Mouse (Mus musculus): ENCODE results near the gene Zfp184. TPM values are rescaled to one million over a fixed set of nuclear protein-coding genes. Genes with fewer than 3 reads are reported as not detected.

Gene Zfp184
- 5.3 and 6.1 TPM in 2 replicates for polyA plus RNA-seq (2015; fragmentation: Nextera tagmentation; extraction: Ambion mirVana)

DNA sequence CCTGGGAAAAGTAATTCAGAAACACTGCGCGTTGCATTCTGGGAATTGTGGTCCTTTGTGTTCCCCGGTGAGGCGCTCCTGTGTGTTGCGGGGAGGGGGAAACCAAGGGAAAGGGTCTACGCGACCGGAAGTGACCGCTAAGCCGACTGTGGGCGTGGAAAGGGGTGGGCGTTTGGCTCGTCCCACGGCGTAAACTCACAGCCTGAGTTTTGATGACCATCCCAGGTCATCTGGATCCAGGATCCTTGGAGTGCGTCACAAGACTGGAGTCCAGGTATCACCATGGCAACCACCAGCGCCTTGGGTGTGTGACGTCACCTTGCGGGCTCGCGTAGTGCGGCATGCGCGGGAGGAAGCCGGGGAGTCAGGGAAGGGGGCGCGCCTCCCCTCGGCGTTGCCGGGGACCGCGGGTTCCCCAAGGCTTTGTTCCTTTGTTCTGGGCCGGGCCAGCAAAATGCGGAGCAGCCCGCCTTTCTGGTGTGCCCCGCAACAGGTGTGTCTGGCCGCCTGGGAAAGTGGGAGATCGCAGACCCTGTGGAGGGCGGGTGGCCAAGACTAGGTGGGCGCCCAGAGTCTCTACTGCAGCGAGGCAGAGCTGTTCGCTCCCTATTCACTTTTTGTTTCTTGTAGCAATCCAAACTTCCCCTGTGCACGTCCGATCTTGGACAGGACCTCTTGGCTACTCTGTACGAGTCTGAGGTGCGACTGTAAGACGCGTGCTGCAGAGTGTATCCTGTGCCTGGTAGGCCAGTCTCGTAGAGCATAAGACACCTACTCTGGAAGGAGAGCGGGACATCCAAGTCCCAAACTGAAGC, at the start of gene Zfp184:
Zfp184 (plus strand) TSS at position 169 of the 815 bp plus-strand sequence.

DNA sequence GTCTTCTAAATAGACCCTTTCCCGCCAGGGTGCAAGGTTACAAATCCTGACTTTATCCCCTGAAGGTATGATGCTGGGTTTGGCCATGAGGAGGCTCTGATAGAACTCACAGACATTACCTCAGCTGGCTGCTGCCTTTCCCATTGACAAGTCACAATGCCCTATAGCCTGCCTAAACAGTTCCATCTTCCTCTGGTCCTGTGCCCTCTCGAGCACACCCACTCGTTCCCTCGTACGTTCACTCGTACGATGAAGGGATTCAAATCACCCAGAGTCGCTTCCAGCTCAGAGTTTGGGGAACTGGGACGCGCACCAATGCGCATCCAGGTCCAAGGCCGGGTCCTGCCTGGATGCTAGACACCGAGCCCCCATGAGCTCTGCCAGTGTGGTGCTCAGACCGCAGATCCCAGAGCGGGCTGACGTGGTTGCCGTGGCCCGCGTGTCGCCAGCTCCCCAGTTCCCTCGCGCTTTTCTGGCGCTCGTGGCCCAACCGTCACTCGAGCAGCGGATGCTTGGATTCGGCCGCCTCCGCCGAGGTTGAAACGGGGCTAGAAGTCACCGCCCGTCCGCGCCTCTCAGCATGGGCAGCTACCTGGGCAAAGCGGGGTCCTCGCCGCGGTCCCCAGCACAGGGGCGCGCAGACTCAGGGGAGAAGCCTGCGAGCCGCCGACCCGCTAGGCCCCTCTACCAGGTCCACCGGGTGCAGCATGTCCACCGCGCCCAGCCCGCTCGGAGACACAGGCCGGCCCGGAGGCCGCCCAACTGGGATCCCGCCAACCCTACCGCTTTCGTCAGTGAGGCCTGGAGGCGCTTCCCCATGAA, 36.3 kb downstream of the Zfp184 start, which contains the start of gene Pom121l2:
Pom121l2 (plus strand) TSS at position 214 of the 822 bp plus-strand sequence.

DNA sequence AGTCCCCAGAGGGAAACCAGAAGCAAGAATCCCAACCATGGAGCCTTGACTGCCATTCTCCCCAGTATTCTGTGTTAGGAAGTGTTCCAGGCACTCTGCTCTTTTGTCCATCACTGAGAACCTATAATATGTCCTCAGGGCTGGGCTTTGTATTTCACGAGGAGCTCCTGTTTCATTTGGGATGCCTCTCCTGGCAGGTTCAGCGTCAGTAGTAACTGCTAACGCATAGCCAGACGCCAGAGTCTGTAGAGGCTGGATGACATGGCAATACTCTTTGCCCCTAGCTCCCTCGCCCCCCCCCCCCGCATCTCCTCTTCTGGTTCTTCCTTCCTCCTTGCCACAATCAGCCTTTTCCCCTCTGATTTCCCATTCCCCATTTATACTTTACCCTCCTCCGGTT, 64.7 kb downstream of the Zfp184 start, which contains the start of gene Prss16:
Prss16 (minus strand) TSS at position 101 of the 400 bp plus-strand sequence.

MicroRNA genes within 50 kb of the gene (microRNA counts, 519-probe panel; counts per million panel counts)
- microRNA mmu-miR-1983: 5,733 counts per million, percentile 79 among the panel's probes with 10 or more counts

Small RNA genes within 50 kb of the gene (microRNA-seq; reads per million reads assigned to microRNA genes)
- gene Gm44456 (not detected), gene Mir1983 (2,519 reads per million, percentile 85 among the genes with 10 or more reads in this experiment)

Other genes starting within 250 kb of the Zfp184 start
- gene Olfr1359, start 247.0 kb upstream of the Zfp184 start, polyA plus RNA-seq (2015; fragmentation: Nextera tagmentation; extraction: Ambion mirVana): not detected in 2 replicates
- gene Hist1h2bl, start 229.0 kb upstream of the Zfp184 start, polyA plus RNA-seq (2015; fragmentation: Nextera tagmentation; extraction: Ambion mirVana): not detected in 2 replicates
- 2.3 and 6.6 TPM in 2 replicates for gene Hist1h2ai, start 228.7 kb upstream of the Zfp184 start, polyA plus RNA-seq (2015; fragmentation: Nextera tagmentation; extraction: Ambion mirVana)
- 0.86 TPM in 1 of 2 replicates, not detected in the other for gene Hist1h3h, start 227.4 kb upstream of the Zfp184 start, polyA plus RNA-seq (2015; fragmentation: Nextera tagmentation; extraction: Ambion mirVana)
- 0.49 TPM in 1 of 2 replicates, not detected in the other for gene Hist1h2bm, start 223.1 kb upstream of the Zfp184 start, polyA plus RNA-seq (2015; fragmentation: Nextera tagmentation; extraction: Ambion mirVana)
- 0.21 TPM in 1 of 2 replicates, not detected in the other for gene Hist1h4j, start 210.0 kb upstream of the Zfp184 start, polyA plus RNA-seq (2015; fragmentation: Nextera tagmentation; extraction: Ambion mirVana)
- gene Hist1h4k, start 194.6 kb upstream of the Zfp184 start, polyA plus RNA-seq (2015; fragmentation: Nextera tagmentation; extraction: Ambion mirVana): 1.3 and 1.8 TPM in 2 replicates
- gene Hist1h2ak, start 191.3 kb upstream of the Zfp184 start, polyA plus RNA-seq (2015; fragmentation: Nextera tagmentation; extraction: Ambion mirVana): 3.2 and 4.2 TPM in 2 replicates
- 0.58 TPM in 1 of 2 replicates, not detected in the other for gene Hist1h2bn, start 191.0 kb upstream of the Zfp184 start, polyA plus RNA-seq (2015; fragmentation: Nextera tagmentation; extraction: Ambion mirVana)
- gene Hist1h1b, start 164.5 kb upstream of the Zfp184 start, polyA plus RNA-seq (2015; fragmentation: Nextera tagmentation; extraction: Ambion mirVana): 2.4 and 2.9 TPM in 2 replicates
- gene Hist1h3i, start 161.7 kb upstream of the Zfp184 start, polyA plus RNA-seq (2015; fragmentation: Nextera tagmentation; extraction: Ambion mirVana): 12.2 and 12.5 TPM in 2 replicates
- 2.3 and 3.8 TPM in 2 replicates for gene Hist1h2an, start 157.9 kb upstream of the Zfp184 start, polyA plus RNA-seq (2015; fragmentation: Nextera tagmentation; extraction: Ambion mirVana)
- 0.71 TPM in 1 of 2 replicates, not detected in the other for gene Hist1h2bp, start 157.6 kb upstream of the Zfp184 start, polyA plus RNA-seq (2015; fragmentation: Nextera tagmentation; extraction: Ambion mirVana)
- gene Hist1h2bq, start 134.9 kb upstream of the Zfp184 start, polyA plus RNA-seq (2015; fragmentation: Nextera tagmentation; extraction: Ambion mirVana): 1.8 and 3.8 TPM in 2 replicates
- gene Hist1h2ao, start 134.6 kb upstream of the Zfp184 start, polyA plus RNA-seq (2015; fragmentation: Nextera tagmentation; extraction: Ambion mirVana): not detected in 2 replicates
- not detected in 2 replicates for gene Hist1h4m, start 133.3 kb upstream of the Zfp184 start, polyA plus RNA-seq (2015; fragmentation: Nextera tagmentation; extraction: Ambion mirVana)
- gene Hist1h4n, start 112.9 kb upstream of the Zfp184 start, polyA plus RNA-seq (2015; fragmentation: Nextera tagmentation; extraction: Ambion mirVana): 2.5 and 3.3 TPM in 2 replicates
- 265 and 280 TPM in 2 replicates for gene Hist1h2ap, start 111.6 kb upstream of the Zfp184 start, polyA plus RNA-seq (2015; fragmentation: Nextera tagmentation; extraction: Ambion mirVana)
- 1.7 and 4.2 TPM in 2 replicates for gene Hist1h2br, start 111.4 kb upstream of the Zfp184 start, polyA plus RNA-seq (2015; fragmentation: Nextera tagmentation; extraction: Ambion mirVana)
- not detected in 2 replicates for gene Pom121l2, start 36.1 kb downstream of the Zfp184 start, polyA plus RNA-seq (2015; fragmentation: Nextera tagmentation; extraction: Ambion mirVana)
- 0.21 and 0.29 TPM in 2 replicates for gene Prss16, start 64.6 kb downstream of the Zfp184 start, polyA plus RNA-seq (2015; fragmentation: Nextera tagmentation; extraction: Ambion mirVana)
- gene Hist1h2ah, start 90.5 kb downstream of the Zfp184 start, polyA plus RNA-seq (2015; fragmentation: Nextera tagmentation; extraction: Ambion mirVana): 4.0 TPM in 1 of 2 replicates, not detected in the other
- gene Hist1h2bk, start 90.8 kb downstream of the Zfp184 start, polyA plus RNA-seq (2015; fragmentation: Nextera tagmentation; extraction: Ambion mirVana): not detected in 2 replicates
- gene Hist1h4i, start 96.3 kb downstream of the Zfp184 start, polyA plus RNA-seq (2015; fragmentation: Nextera tagmentation; extraction: Ambion mirVana): 3.4 and 3.5 TPM in 2 replicates
- not detected in 2 replicates for gene Hist1h2ag, start 97.8 kb downstream of the Zfp184 start, polyA plus RNA-seq (2015; fragmentation: Nextera tagmentation; extraction: Ambion mirVana)
- gene Hist1h2bj, start 98.1 kb downstream of the Zfp184 start, polyA plus RNA-seq (2015; fragmentation: Nextera tagmentation; extraction: Ambion mirVana): 1.9 TPM in 1 of 2 replicates, not detected in the other
- not detected in 2 replicates for gene Vmn1r188, start 139.3 kb downstream of the Zfp184 start, polyA plus RNA-seq (2015; fragmentation: Nextera tagmentation; extraction: Ambion mirVana)
- gene Vmn1r189, start 160.7 kb downstream of the Zfp184 start, polyA plus RNA-seq (2015; fragmentation: Nextera tagmentation; extraction: Ambion mirVana): not detected in 2 replicates
- not detected in 2 replicates for gene Vmn1r191, start 238.9 kb downstream of the Zfp184 start, polyA plus RNA-seq (2015; fragmentation: Nextera tagmentation; extraction: Ambion mirVana)
- gene Vmn1r192, start 246.0 kb downstream of the Zfp184 start, polyA plus RNA-seq (2015; fragmentation: Nextera tagmentation; extraction: Ambion mirVana): not detected in 2 replicates

All from neural tube, postnatal 0 days (tissue).